Mouse (Mus musculus) heart, postnatal 25 days (tissue): ENCODE results near the gene Grin3a. TPM values are rescaled to one million over a fixed set of nuclear protein-coding genes. Genes with fewer than 3 reads are reported as not detected.
A peak's percentile ranks its signal among the peaks of the same experiment; 100 is the strongest.

Experiments
- DNase-seq: peaks from one replicate; pipeline ENCODE4 v3.0.0; 2022; ENCODE audit warnings: low spot score
- intact Hi-C: fragments of 180-260 bp; cut with DNase I; formaldehyde crosslinking; loops from one replicate; pipeline ENCODE4 v1.15.1; 2025
- total RNA-seq, 2 experiments: library from RNA; stranded (reverse); gene quantifications; 2 replicates each; pipeline ENCODE4 v1.2.3; 2021

Gene Grin3a
- total RNA-seq = under 1 TPM; 0.17 to 0.29 TPM

GRCm38 (mm10) chr4:49845612-49845985 lies at the start of gene Grin3a:
Gene Grin3a, minus strand, starts transcription at chr4:49845744.
- peak; percentile 17 for DNase-seq
- intact Hi-C loops = loop anchor here (10.0 kb wide), 1 partner anchor 109 kb away; no protein-coding TSS in a partner anchor

- peak; percentile 1 for DNase-seq
- intact Hi-C loops = no loop called here
Measured at GRCm38 (mm10) chr4:49891835-49892301, 46.3 kb upstream of the Grin3a start.

- DNase-seq = no peak
- intact Hi-C loops = no loop called here
Measured at GRCm38 (mm10) chr4:49877084-49877483, 31.5 kb upstream of the Grin3a start.

- intact Hi-C loops = no loop called here
- DNase-seq = no peak
Measured at GRCm38 (mm10) chr4:49860611-49861010, 15.1 kb upstream of the Grin3a start.

DNA sequence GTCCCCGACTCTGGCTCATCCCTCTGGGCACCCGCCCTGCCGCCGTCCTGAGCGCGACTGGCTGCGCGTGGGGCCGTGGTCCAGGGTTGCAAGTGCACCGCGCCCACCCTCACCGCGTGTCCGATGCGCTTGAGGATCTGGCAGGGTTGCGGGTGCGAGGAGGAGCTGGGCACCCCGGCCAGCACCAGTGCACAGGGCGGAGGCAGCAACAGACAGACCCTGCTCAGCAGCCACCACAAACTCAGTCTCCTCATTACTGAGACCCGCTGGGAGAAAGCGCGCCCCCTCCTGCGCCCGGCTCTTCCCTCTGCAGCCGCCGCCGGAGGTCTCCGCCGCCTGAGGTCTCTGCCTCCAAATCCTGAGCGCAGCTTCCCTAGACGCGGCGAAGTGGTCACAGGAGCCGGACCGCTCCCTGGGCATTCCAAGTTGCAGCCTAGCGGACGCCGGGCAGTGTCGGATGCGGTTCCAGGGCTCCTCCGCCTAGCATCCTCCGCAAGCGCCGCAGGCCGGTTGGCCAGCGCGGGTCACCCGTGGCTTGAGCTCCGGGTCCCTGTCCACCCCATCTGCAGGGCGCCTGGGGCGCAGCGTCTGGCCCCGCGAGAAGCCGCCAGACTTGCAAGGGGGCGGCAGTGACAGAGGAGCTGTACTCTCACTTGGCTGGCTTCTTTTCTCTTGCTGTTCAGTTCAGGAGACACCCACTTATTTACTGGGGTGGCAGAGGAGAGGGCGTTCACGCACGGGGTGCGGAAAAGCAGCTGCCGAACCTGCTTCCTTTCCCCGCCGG lies 524 bp downstream of the Grin3a start:
- intact Hi-C loops = loop anchor here (10.0 kb wide), 1 partner anchor 110 kb away; no protein-coding TSS in a partner anchor

GRCm38 (mm10) chr4:49844274-49844827 lies 1.2 kb downstream of the Grin3a start:
- intact Hi-C loops = loop anchor here (10.0 kb wide), 1 partner anchor 110 kb away; no protein-coding TSS in a partner anchor
- DNase-seq = no peak

More for the DNA sequence above, 524 bp downstream of the Grin3a start:
- DNase-seq = no peak

DNA sequence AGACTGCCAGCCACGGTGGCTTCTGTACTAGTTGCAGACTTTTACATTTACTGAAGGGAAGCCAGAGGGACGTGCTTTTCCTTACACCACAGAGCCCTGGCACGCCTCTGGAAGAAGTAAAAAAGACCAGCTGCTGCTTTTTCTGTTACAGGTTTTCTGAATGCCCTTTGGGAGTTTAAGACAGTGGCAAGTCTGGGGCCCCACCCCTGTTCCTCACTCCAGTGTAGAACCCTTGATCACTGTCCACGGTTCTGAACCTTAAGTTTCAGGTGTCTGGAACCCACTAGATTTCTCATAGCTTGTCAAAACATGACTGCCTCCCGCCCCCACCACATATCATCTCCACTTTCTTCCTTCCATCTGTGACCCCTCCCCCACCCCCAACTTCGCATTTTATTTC lies 1.8 kb downstream of the Grin3a start:
- DNase-seq = no peak
- intact Hi-C loops = loop anchor here (10.0 kb wide), 1 partner anchor 111 kb away; no protein-coding TSS in a partner anchor

DNA sequence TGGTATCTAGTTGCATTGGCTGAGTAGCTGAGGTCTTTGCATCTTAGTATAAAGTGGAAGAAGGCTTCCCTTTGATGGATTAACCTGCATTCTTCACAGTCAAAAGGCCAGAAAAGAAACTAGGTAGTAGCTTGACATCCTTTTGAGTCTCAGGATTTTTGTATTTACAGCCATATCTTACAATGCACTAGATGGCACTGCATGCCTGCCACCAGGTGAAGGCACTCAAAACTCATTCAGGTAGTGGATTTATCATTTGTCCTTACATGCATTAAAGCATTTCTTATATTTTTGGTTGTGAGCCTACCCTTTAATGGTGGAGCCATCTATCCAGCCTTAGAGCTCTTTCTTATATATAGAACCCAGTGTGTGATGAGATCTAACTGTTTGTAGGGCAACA lies 13.5 kb downstream of the Grin3a start:
- intact Hi-C loops = no loop called here

DNA sequence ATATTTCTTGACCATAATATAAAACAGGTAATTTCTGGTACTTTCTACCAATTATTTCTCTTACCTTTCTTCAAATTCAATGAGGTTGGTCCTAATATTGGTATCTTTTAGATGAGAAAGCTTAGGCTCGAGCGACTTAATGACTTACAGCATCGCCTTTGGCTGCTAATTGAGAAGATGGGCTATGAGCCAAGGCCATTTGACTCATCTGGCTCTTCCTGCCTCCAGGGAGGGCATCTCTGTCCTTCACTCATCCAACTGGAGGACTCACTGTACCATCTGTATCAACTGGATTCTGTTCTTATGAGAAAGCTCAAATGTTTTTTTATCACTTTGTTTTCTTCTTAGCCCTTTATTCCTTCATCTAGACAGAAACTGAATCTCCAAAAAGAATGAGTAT lies 31.7 kb downstream of the Grin3a start:
- no peak for DNase-seq
- intact Hi-C loops = no loop called here

More for the DNA sequence above, 13.5 kb downstream of the Grin3a start:
- DNase-seq = no peak

DNA sequence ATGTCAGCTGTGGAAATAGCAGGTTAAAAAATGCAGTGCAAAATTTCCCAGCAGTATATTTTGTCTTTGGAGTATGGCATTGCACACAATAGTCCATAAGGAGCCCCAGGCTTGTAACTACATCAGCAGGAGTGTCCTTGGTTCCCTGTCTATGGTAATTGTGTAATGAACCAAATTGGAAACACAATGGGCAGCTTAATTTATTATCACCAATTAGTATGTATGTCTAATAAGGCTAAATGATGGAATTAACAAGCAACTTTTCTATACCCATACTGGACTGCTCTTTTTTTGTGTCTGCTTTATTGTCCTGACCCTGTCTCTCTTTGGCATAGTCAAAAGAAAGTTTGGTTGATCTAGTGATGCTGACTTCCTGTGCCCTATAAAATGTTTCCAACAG lies 38.8 kb downstream of the Grin3a start:
- intact Hi-C loops = no loop called here
- DNase-seq = no peak

- intact Hi-C loops = no loop called here
- no peak for DNase-seq
Measured at GRCm38 (mm10) chr4:49799338-49799737, 46.2 kb downstream of the Grin3a start.

DNA sequence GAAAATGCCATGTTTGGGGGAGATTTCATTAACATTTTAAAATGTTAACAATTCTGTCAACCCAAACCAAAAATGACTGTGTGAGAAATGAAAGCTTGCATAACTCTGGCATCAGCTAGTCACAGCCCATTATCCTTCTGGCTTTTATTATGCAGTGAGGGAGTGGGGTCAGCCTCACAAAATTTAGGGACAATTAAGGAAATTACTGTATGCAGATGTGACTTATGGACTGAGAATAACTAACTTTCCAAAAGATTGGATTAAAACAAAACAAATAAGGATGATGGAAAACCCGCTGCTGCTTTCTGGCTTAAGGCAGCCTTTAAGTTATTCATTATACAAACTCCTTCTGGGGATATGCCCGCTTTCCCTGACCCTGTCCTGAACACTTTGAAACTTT lies 56.6 kb downstream of the Grin3a start:
- intact Hi-C loops = no loop called here
- DNase-seq = no peak

GRCm38 (mm10) chr4:49742847-49743246 lies 102.7 kb downstream of the Grin3a start:
- intact Hi-C loops = no loop called here
- no peak for DNase-seq

DNA sequence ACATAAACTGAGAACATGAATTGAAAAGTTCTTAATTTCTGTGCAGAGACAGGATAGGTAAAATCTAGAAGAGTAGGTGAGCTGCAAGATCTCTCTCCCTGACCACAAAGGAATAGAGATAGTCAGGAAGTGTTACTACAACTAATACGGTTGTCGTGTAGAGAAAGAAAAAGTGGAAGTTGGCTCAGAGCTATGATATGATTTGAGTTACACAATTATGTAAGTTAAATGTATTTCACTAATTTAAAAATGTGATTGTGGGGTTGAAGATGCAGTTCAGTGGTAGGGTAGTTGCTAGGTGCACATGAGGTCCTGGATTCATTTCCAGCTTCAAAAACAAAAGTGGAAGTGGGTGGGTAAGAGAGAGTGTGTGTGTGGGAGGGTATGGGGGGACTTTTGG lies 103.6 kb downstream of the Grin3a start:
- intact Hi-C loops = no loop called here
- no peak for DNase-seq

- intact Hi-C loops = no loop called here
- no peak for DNase-seq
Measured at GRCm38 (mm10) chr4:49740796-49741766, 104.5 kb downstream of the Grin3a start.

DNA sequence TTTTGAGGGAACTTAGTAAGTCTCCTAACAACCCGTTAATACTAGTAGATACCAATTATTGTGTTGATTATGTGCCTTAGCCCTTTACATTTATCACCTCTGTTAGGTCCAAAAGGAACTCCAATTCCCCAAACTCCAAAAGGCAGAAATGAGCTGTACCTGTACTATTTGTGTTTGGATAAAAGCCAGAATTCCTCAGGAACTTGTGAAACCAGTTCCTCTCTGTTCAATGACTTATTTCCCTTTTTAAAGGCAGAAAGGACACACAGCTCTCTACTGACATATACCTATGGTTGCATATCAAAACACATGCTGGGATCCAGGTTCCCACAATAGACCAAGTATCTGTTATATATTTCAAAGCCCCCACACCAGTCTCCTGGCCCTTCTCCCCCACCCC lies 106.0 kb downstream of the Grin3a start:
- no peak for DNase-seq
- intact Hi-C loops = no loop called here

DNA sequence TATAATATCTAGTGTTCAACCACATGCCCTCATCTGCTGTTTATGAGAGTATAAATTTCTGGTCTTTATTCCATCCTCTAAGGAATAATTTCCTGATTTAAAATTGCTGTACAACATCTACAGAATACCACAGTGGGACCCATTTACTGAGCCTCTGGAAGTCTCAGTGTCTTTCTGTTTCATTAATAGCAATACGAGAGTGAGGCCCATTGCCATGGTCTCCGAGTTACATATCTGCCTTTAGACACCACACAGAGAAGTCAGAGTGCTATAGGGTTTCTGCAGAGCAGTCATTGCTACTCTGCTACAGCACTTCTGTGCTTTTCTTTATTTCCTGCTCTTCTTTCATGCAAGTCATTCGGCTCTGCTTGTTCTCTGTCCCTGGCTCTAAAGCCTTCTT lies 116.2 kb downstream of the Grin3a start:
- no peak for DNase-seq
- intact Hi-C loops = no loop called here

DNA sequence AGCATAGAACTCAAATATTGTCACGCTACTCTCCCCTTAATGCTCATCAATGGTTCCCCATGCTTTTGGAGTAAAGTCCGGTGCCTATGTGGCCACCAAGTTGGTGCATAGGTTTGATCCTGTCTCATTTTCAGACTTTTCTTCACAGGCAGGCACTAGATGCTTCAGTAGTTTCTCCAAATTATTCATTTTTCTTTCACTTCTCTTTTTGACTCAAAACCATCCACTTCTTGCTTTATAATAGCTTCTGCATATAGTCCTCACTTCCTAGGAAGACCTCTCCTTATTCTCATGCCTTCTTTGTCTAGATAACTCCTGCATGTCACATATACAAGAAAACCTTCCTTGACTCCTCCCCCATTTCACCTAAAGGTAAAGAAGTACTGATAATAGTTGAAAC lies 121.6 kb downstream of the Grin3a start:
- DNase-seq = no peak
- intact Hi-C loops = no loop called here

GRCm38 (mm10) chr4:49691405-49692194 lies 153.9 kb downstream of the Grin3a start:
- intact Hi-C loops = no loop called here
- DNase-seq = no peak
